ENCODE assay signal across 8 mouse cellular contexts in genomic region chr14:20673735-20674063, GRCm38 (mm10). TPM values are rescaled to one million over a fixed set of nuclear protein-coding genes. Genes with fewer than 3 reads are reported as not detected.
DNase-seq lines count a peak whose midpoint lies in the region; ATAC-seq lines count a peak whose summit lies in the region.

No protein-coding gene starts in this region.

- H3K36me3 ChIP-seq in forebrain, embryonic 15.5 days = peaks cover 27% of the 10 kb centered on the region
- H3K36me3 ChIP-seq in kidney, embryonic 16.5 days (ENCODE audit: insufficient read depth, low read length) = peaks cover 28% of the 10 kb centered on the region
- peaks cover 33% of the 10 kb centered on the region for H3K36me3 ChIP-seq in midbrain, embryonic 10.5 days

- H3K27ac ChIP-seq in forebrain, embryonic 15.5 days (replicated peaks) = peak overlapping the region; percentile 83
- peak overlapping the region; percentile 97 for H3K27ac ChIP-seq in kidney, embryonic 16.5 days (ENCODE audit: low read length)
- H3K27ac ChIP-seq in midbrain, embryonic 10.5 days (replicated peaks) = peak overlapping the region; percentile 90

- H3K9ac ChIP-seq in forebrain, embryonic 15.5 days (replicated peaks) = peak overlapping the region; percentile 38
- peak overlapping the region; percentile 70 for H3K9ac ChIP-seq in kidney, embryonic 16.5 days (replicated peaks; ENCODE audit: low read length)

- peak overlapping the region; percentile 85 for H3K4me3 ChIP-seq in forebrain, embryonic 15.5 days
- H3K4me3 ChIP-seq in kidney, embryonic 16.5 days (ENCODE audit: low read length) = peak overlapping the region; percentile 87
- H3K4me3 ChIP-seq in midbrain, embryonic 10.5 days = peak overlapping the region; percentile 84

- ATAC-seq in forebrain, embryonic 15.5 days (replicated peaks) = peak; percentile 72
- ATAC-seq in kidney, embryonic 16.5 days (ENCODE audit: low FRiP score, low TSS enrichment) = peak; percentile 47

- H3K27me3 ChIP-seq in forebrain, embryonic 15.5 days = no peaks in the 10 kb centered on the region; the same call in 1 of the 2 replicates
- H3K27me3 ChIP-seq in kidney, embryonic 16.5 days (ENCODE audit: insufficient read depth, low read length) = no peaks in the 10 kb centered on the region; the same call in 1 of the 2 replicates
- H3K27me3 ChIP-seq in midbrain, embryonic 10.5 days (ENCODE audit: low read depth, poor library complexity, severe bottlenecking) = peaks cover 11% of the 10 kb centered on the region; the same call in 1 of the 2 replicates

- WGBS in forebrain, embryonic 15.5 days = 12% methylated on average over 13 of the region's 13 CpGs
- 11% methylated on average over 13 of the region's 13 CpGs for WGBS in kidney, embryonic 16.5 days
- WGBS in midbrain, embryonic 10.5 days = 11% methylated on average over 13 of the region's 13 CpGs

- DNase-seq in cerebellum, adult 11 months = peak; percentile 56
- DNase-seq in cerebellum, adult 9-11 months = no peak
- DNase-seq in right cerebral cortex, adult 2 months (ENCODE audit: low spot score in 2 of 2) = peak; percentile 44 to 67
- no peak for DNase-seq in right cerebral cortex, postnatal 14 days
- peak; percentile 22 for DNase-seq in midbrain, embryonic 10.5 days (ENCODE audit: low spot score)
- DNase-seq in thymus, postnatal 4 days = peak; percentile 31

- H3K4me2 ChIP-seq in forebrain, embryonic 15.5 days (replicated peaks) = peak overlapping the region; percentile 83
- H3K4me2 ChIP-seq in kidney, embryonic 16.5 days (replicated peaks; ENCODE audit: low read depth, low read length) = peak overlapping the region; percentile 77

- no peaks in the 10 kb centered on the region for H3K9me3 ChIP-seq in forebrain, embryonic 15.5 days
- no peaks in the 10 kb centered on the region for H3K9me3 ChIP-seq in kidney, embryonic 16.5 days (ENCODE audit: low read length)
- no peaks in the 10 kb centered on the region for H3K9me3 ChIP-seq in midbrain, embryonic 10.5 days (replicated peaks)

- peaks cover 20% of the 10 kb centered on the region for H3K4me1 ChIP-seq in forebrain, embryonic 15.5 days
- H3K4me1 ChIP-seq in kidney, embryonic 16.5 days (ENCODE audit: insufficient read depth, low read length) = peaks cover 9% of the 10 kb centered on the region; the same call in 1 of the 2 replicates
- peaks cover 14% of the 10 kb centered on the region for H3K4me1 ChIP-seq in midbrain, embryonic 10.5 days

RNA-seq across cellular contexts. Expression of gene Sec24c, which starts 0.4 kb away (rescaled TPM):
- polyA plus RNA-seq in forebrain, embryonic 15.5 days (2015; fragmentation: Nextera tagmentation; extraction: Ambion mirVana) = 83.9 and 85.5 TPM in 2 replicates
- polyA plus RNA-seq in kidney, embryonic 16.5 days (2015; fragmentation: Nextera tagmentation; extraction: Ambion mirVana) = 113 and 120 TPM in 2 replicates
- 103 and 114 TPM in 2 replicates for polyA plus RNA-seq in midbrain, embryonic 10.5 days (2016; fragmentation: Nextera tagmentation; extraction: Ambion mirVana)

RNA-seq across cellular contexts. Expression of gene Synpo2l, which starts 5.5 kb away (rescaled TPM):
- 0.11 and 0.17 TPM in 2 replicates for polyA plus RNA-seq in forebrain, embryonic 15.5 days (2015; fragmentation: Nextera tagmentation; extraction: Ambion mirVana)
- 0.92 and 1.2 TPM in 2 replicates for polyA plus RNA-seq in kidney, embryonic 16.5 days (2015; fragmentation: Nextera tagmentation; extraction: Ambion mirVana)
- polyA plus RNA-seq in midbrain, embryonic 10.5 days (2016; fragmentation: Nextera tagmentation; extraction: Ambion mirVana) = 0.07 and 0.11 TPM in 2 replicates

RNA-seq across cellular contexts. Expression of gene Myoz1, which starts 17.4 kb away (rescaled TPM):
- polyA plus RNA-seq in forebrain, embryonic 15.5 days (2015; fragmentation: Nextera tagmentation; extraction: Ambion mirVana) = not detected in 2 replicates
- polyA plus RNA-seq in kidney, embryonic 16.5 days (2015; fragmentation: Nextera tagmentation; extraction: Ambion mirVana) = 3.0 and 3.2 TPM in 2 replicates
- polyA plus RNA-seq in midbrain, embryonic 10.5 days (2016; fragmentation: Nextera tagmentation; extraction: Ambion mirVana) = not detected in 2 replicates

RNA-seq across cellular contexts. Expression of gene Fut11, which starts 21.1 kb away (rescaled TPM):
- polyA plus RNA-seq in forebrain, embryonic 15.5 days (2015; fragmentation: Nextera tagmentation; extraction: Ambion mirVana) = 23.1 and 23.9 TPM in 2 replicates
- polyA plus RNA-seq in kidney, embryonic 16.5 days (2015; fragmentation: Nextera tagmentation; extraction: Ambion mirVana) = 28.2 and 28.5 TPM in 2 replicates
- polyA plus RNA-seq in midbrain, embryonic 10.5 days (2016; fragmentation: Nextera tagmentation; extraction: Ambion mirVana) = 18.3 and 21.4 TPM in 2 replicates

RNA-seq across cellular contexts. Expression of gene Chchd1, which starts 29.1 kb away (rescaled TPM):
- polyA plus RNA-seq in forebrain, embryonic 15.5 days (2015; fragmentation: Nextera tagmentation; extraction: Ambion mirVana) = 213 TPM in 2 replicates
- polyA plus RNA-seq in kidney, embryonic 16.5 days (2015; fragmentation: Nextera tagmentation; extraction: Ambion mirVana) = 161 and 171 TPM in 2 replicates
- polyA plus RNA-seq in midbrain, embryonic 10.5 days (2016; fragmentation: Nextera tagmentation; extraction: Ambion mirVana) = 242 and 277 TPM in 2 replicates

Comparison
In these comparisons a context has a peak if more than half of its experiments do, and no peak if none do; other contexts are left out.
1. DNase-seq: peak in cerebellum, adult 11 months (single experiment), right cerebral cortex, adult 2 months (2 of 2), midbrain, embryonic 10.5 days (single experiment) and thymus, postnatal 4 days (single experiment); none in cerebellum, adult 9-11 months (single experiment) and right cerebral cortex, postnatal 14 days (single experiment).
2. Peak in every context shown above with its lines, with median percentiles within 50 percentile points of each other: H3K27ac ChIP-seq and H3K4me3 ChIP-seq.